Mouse (Mus musculus) embryo, embryonic 11 days (tissue): ENCODE data around the gene Chaf1b.

Experiments used
- DNase-seq: peaks from one replicate; pipeline ENCODE4 v3.0.0-alpha.2; 2015

The Chaf1b gene

DNA sequence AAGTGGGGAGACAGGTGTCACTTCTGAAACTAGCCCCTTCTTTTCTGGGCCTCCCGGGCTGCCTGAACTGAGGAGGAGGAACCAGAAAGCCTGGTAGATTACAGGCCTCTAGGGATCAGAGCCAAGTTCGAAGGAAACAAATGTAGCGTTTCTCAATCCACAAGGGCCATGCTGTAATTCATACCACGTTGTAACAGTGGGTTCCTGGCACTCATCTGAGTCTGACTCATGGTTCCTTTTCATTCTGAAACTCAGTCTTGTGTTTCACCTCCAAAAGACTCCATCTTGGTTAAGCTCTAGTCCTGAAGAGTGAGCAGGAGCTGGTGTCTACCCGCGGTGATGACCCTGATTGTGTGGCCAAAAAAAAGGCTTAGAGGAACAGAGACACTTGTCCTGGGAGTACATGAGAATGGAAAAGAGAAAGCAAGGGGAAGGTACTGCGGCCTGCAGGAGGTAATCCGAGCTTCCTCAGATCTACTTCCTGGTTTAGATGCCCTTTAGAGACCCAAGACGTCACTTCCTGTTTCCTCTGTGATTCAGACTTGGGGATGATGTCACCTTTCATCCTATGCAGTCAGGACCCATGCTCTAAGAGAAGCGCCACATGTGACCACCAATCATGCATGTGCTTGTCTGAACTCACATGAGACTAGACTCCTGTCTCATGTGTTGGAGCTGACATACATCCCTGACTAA, 30.3 kb downstream of the Chaf1b start:
- no peak for DNase-seq

- peak; percentile 60 for DNase-seq
These were observed 31.7 kb downstream of the Chaf1b start for GRCm38 (mm10) chr16:93915338-93915849.

- peak; percentile 88 for DNase-seq
These were observed 34.3 kb downstream of the Chaf1b start for GRCm38 (mm10) chr16:93917712-93918678.

DNA sequence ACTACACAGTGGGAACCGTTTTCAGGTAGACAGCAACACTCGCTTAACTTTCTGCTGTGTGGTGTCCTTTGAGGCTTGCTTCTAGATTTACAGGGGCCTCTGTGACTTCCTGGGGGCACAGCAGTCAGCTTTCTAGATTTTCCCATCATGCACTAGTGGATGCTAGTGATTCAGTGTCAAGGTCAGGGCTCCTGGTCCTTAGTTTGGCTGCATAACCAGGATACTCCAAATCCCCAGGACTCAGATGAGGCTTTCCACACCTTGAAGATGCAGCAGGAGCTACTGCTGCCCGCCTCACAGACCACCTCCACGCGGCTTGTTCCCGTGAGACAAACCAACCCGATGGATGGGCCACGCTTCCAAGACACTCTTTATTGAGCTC, 35.0 kb downstream of the Chaf1b start:
- DNase-seq = no peak

GRCm38 (mm10) chr16:93919189-93919588, 35.5 kb downstream of the Chaf1b start:
- DNase-seq = no peak

DNA sequence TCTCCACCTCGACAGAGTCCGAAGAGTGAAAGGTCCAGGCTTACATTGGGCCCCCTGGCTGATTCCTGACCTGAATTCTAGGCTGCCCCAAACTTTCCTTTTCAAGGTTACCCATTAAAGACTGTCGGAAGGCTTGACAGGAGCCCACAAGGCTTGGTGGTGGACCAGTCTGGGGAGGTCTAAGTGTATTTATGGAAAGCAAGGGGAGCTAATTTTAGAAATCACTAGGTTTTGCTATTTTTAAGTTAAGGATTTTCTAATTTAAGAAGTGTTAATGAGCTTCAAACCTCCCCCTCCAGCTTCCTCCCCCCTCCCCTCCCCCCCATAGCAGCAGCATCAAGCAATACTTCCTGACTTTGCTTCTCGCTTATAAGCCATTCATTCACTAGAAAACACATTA, 37.0 kb downstream of the Chaf1b start:
- no peak for DNase-seq

GRCm38 (mm10) chr16:93922835-93923389, 39.2 kb downstream of the Chaf1b start:
- no peak for DNase-seq

DNA sequence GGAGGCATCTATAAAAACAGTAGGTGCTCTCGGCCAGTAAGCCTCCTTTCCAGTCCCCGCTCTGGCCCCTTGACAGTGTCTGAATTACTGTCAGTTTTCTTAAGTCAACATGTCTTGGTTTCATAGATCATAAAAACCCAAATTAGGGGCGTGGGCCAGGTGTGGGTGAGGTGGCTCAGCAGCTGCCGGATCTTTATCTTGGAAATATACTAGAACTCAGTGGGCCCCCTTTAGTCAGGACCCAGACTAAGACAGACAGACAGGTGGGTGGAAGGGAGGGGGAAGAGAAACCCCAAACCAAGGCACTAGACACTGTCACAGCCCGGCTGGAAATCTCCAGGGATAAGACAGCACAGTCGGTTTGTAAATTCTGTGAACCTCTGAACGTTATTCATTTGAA, 40.1 kb downstream of the Chaf1b start:
- DNase-seq = no peak

- DNase-seq = no peak
These were observed 42.1 kb downstream of the Chaf1b start for GRCm38 (mm10) chr16:93925684-93926247.

GRCm38 (mm10) chr16:93929370-93930032, 45.8 kb downstream of the Chaf1b start:
- DNase-seq = no peak

GRCm38 (mm10) chr16:93932185-93933168, 48.8 kb downstream of the Chaf1b start:
- DNase-seq = peak; percentile 37

DNA sequence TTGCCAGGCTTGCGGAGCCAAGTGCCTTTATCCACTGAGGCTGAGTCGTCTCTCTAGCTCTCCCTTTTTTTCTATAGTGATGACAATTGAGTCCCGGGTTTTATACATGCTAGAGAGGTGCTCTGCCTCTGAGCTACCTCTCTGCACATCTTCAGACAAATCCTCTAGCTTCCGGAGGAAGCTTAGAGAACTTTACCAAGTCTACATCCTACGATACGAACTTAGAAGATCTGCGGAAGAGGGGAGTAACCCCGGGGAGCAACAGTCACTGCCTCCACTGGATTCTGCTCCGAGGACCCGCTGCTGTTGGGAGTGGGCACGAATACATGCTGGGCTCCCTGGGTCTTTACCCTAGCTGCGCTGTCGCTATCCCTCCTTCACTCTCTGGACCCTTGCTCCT, 50.9 kb downstream of the Chaf1b start:
- DNase-seq = no peak

DNA sequence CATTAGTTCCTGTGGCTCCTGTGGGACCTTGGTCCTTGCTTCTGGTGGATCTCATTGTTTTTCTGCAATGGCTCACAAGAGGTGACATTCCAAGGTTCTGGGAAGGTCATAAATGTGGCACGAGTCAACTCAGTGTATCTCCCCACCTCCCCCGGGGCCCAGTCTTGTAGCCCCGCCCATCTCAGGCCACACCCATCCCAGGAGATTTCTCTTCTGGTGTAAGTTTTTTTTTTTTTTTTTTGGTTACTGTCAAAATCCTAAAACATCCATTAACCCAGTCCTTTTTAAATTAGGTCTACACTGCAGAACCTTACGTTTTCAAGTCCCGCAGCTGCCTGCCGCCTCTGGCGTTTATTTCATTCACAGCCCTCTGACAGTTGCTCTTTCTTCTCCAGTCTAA, 51.3 kb downstream of the Chaf1b start:
- no peak for DNase-seq

- peak; percentile 86 for DNase-seq
These were observed 54.7 kb downstream of the Chaf1b start for GRCm38 (mm10) chr16:93938400-93938846.

DNA sequence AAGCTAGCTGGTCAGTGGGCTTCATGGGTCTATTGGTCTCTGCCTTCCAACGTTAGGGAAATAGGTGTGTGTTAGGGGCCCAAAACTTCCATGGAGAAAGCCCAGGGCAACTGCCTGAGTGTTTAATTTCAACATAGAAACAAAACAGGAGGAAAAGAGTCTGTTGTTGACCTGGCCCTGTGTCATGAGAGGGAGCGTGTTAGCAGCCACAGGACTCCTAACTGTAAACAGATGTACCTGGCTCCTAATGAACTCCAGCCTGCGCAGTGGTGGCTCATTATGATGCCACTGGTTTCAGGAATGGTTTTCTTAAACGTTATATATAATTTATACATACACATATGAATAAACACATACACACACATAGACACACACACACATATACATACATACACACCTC, 56.3 kb downstream of the Chaf1b start:
- DNase-seq = peak; percentile 43

GRCm38 (mm10) chr16:93941781-93942567, 58.3 kb downstream of the Chaf1b start:
- DNase-seq = no peak

GRCm38 (mm10) chr16:93942796-93943502, 59.2 kb downstream of the Chaf1b start:
- no peak for DNase-seq

DNA sequence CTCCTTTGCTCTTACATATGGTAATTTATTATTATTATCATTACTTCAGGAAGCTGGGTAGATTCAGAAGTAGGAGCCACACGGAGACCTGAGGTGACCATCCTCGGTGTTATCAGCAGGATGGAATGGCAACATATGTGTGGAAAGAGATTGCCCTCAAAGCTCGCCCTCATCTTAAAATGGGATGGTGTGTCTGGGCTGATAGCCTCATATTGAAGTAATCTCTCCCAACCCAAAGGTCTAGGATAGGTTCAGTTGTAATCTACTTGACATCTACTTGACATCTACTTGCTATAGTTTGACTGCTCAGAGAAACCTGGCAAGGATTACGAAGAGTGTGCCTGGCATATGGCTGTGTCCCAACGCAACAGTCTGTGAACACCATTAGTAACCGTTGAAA, 60.6 kb downstream of the Chaf1b start:
- no peak for DNase-seq

GRCm38 (mm10) chr16:93947396-93947795, 63.7 kb downstream of the Chaf1b start:
- no peak for DNase-seq
